Mouse (Mus musculus): ENCODE results near the gene Col9a2. TPM values are rescaled to one million over a fixed set of nuclear protein-coding genes. Genes with fewer than 3 reads are reported as not detected.

Gene Col9a2
- total RNA-seq (2023) = not detected

DNA sequence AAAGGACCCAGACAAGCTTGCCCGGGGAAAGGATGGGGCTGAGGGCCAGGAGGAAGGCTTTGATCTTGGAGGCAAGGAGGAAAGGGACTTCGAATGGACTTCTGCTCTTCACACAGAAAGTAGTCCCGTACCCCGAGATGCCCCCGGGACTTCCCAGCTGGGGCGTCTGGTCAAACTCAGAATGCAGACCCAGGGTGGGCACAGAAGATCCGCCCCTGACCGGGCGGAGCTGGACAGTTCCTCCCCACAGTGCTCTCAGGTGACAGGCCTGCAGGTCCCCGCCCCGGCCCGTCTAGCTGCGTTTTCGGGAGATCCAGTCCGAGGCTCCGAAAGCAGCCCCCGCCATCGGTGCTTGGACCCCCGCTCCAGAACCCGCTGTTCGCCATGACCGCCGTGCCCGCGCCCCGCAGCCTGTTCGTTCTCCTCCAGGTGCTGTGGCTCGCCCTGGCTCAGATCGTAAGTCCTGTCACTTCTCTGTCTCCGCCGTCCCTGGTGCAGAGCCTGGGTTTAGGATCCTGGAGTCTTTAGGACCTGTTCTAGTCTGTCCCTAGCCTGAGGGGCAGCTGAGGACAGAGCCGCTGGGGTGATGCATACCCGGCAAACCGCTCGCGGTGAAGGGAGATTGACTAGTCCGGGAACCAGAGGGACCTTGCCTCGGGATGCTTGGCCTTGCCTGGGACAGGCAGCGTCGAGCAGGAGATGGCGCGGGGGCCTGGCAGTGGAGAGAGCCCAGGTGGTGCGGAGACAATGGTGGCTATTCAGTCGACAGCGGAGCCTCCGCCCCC is at the start of gene Col9a2:
TSS of gene Col9a2 (plus strand) at position 55 of the 785 bp plus-strand sequence.

DNA sequence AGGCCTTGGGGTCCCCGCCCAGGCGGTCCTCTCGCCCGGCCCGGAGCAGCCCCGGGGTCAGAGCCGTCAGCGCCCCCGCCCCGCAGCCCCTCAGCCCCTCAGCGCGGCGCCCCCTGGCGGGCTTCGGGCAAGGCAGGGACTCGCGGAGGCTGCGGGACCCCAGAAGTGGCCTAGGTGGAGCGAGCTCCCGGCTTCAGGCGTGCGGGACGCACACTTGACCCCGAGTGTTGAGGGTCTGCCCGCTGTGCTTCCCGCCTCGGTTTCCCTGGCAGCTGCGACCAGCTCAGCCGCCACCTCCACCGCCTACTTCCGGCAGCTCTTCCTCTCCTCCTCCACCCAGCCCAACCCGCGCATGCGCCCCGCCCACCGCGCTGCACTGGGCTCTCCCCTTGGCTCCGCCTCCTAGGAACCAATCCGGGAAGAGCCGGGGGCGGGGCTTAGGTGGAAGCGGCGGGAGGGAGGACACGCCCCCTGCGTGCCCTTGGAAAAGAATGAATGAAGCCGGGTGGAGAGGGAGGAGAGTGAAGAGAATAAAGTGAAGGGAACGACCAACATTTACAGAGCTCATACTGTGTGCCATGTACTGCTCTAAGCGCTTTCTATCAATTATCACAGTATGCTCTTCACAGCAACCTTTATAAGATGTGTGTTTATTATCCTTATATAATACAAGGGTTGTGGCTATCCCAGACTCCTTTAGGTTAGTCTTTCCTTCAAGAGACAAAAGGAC is 22.1 kb upstream of the Col9a2 start, which contains the start of gene Smap2:
TSS of gene Smap2 (minus strand) at position 320 of the 730 bp plus-strand sequence.

DNA sequence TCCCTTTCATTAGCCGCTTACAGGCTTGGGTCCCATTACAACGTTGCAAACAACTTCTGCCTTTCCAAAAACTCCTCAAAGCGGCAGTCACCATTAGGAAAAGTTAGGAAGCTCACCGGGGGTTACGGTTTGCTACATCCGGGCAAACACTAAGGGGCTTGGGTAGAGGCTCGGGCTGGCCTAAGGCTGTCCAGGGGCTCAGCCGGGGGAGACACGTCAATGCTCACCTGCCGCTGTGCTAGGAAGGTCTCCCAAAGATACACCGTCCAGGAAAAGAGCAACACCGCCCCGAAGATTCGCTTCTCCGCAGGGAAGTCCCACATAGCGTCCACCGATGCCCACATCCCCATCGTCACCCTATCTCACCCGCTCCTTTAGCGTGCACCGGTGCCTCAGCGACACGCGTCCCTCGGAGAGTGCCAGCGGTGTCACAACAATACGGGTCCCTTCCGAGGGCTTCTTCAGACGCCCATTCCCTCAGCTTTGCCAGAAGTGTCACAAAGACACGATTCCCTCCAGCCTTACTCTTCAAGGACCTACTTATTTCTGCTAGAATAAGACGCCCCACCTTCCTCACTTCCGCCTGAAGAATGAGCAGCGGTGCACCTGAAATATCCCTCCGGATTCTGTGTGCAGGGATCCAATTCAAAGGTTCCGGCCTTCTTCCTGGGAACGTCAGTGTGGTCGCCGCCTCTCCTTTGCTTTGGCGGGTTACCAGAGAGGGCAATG is 58.6 kb downstream of the Col9a2 start, which contains the start of gene Zmpste24:
TSS of gene Zmpste24 (minus strand) at position 592 of the 729 bp plus-strand sequence.

Other genes with a start within 250 kb of the Col9a2 start
- 101 TPM for gene Nfyc, start 207.8 kb upstream of the Col9a2 start, total RNA-seq (2023)
- 2.8 TPM for gene Rims3, start 184.6 kb upstream of the Col9a2 start, total RNA-seq (2023)
- 7.9 TPM for gene Exo5, start 114.4 kb upstream of the Col9a2 start, total RNA-seq (2023)
- 9.2 TPM for gene Zfp69, start 87.7 kb upstream of the Col9a2 start, total RNA-seq (2023)
- 146 TPM for gene Smap2, start 22.1 kb upstream of the Col9a2 start, total RNA-seq (2023)
- gene Zmpste24, start 58.9 kb downstream of the Col9a2 start, total RNA-seq (2023) = 31.1 TPM
- not detected for gene Tmco2, start 69.8 kb downstream of the Col9a2 start, total RNA-seq (2023)
- 69.5 TPM for gene Rlf, start 175.7 kb downstream of the Col9a2 start, total RNA-seq (2023)